Mouse (Mus musculus) bone marrow macrophage, adult 2 months (primary cell): ENCODE results near the gene Tpst1.

ENCODE experiments used
- CTCF ChIP-seq: IDR thresholded peaks from 2 replicates; pipeline ENCODE4 v1.5.1; 2012; ENCODE audit warnings: low read depth, mild to moderate bottlenecking, low read length, moderate library complexity
- POLR2A ChIP-seq: IDR thresholded peaks from 2 replicates; pipeline ENCODE4 v1.6.1; 2012; ENCODE audit warnings: mild to moderate bottlenecking, low read depth, low read length, borderline replicate concordance

DNA sequence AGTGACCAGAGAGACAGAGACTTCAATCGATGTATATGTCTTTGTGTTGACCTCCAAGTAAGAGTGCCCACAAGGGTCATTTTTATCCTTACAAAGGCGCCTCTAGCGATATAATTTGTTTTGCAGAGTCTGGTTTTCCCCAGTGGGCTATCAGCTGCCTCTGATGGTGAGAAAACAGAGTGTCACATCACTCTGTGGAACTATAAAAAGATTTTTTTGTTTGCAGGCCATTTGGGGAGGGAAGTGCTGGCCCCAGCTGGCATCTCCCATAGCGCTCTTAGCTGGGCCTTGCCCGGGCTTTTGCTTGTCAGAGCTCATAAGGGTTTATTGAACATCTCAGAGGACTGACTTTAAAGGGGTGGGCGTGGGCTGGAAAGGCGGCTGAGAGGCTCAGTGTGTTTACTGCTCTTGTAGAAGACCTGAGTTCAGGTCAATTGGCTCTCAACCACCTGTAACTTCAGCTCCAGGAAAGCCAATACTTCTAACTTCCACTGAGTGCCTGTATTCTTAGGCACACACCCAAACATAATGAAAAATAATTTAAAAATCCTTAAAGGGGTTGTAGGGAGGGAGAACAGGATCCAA lies 76.7 kb downstream of the Tpst1 start:
- TF ChIP-seq CTCF (no peak), POLR2A (no peak)
